Comparison of ENCODE assay signal across 12 mouse cellular contexts in genomic region chrX:77579964-77580363, GRCm38 (mm10).
DNase-seq lines count a peak whose midpoint lies in the region; ATAC-seq and TF ChIP-seq lines count a peak whose summit lies in the region.
"Had no signal": no experiment of that assay in that cellular context is flagged by ENCODE, and none has a peak within 500 bp of the region (broad histone marks: within the 10 kb centered on the region; RNA-seq: fewer than 3 reads in every experiment).

No protein-coding gene starts in this region.

- peak; percentile 57 for DNase-seq in kidney, adult 2 months
- DNase-seq in kidney, postnatal 10 days = no peak
- peak; percentile 3 to 30 for DNase-seq in CD8-positive naive resting alpha-beta T cell, adult 2 months (ENCODE audit: low read depth in 2 of 2, low spot score in 2 of 2)
- peak; percentile 54 for DNase-seq in lung, postnatal 36 days
- no peak for DNase-seq in ovary, postnatal 10 days (ENCODE audit: low spot score)
- DNase-seq in layer of hippocampus, adult 9-10 months (ENCODE audit: low spot score) = no peak
- DNase-seq in ovary, postnatal 36 days (ENCODE audit: low spot score) = no peak
- DNase-seq: adrenal gland, adult 8-10 months; spleen, adult 18-20 months had no signal

- no peaks in the 10 kb centered on the region for H3K9me3 ChIP-seq in heart, embryonic 13.5 days
- H3K9me3 ChIP-seq: limb, embryonic 15.5 days had no signal

- WGBS in kidney, adult 2 months = 42% methylated on average over 4 of the region's 4 CpGs
- WGBS in heart, embryonic 13.5 days = 30% methylated on average over 4 of the region's 4 CpGs

- H3K27ac ChIP-seq in kidney, adult 2 months (ENCODE audit: insufficient read depth, low read depth, low read length) = no peak overlapping the region
- H3K27ac ChIP-seq in heart, embryonic 13.5 days (replicated peaks) = peak overlapping the region; percentile 67
- H3K27ac ChIP-seq: limb, embryonic 15.5 days had no signal

- ATAC-seq in heart, embryonic 13.5 days (ENCODE audit: extremely low read depth, insufficient number of reproducible peaks, low FRiP score, low TSS enrichment) = no peak
- ATAC-seq: forebrain, embryonic 16.5 days had no signal

- no peak overlapping the region for H3K9ac ChIP-seq in heart, embryonic 13.5 days
- H3K9ac ChIP-seq: limb, embryonic 15.5 days had no signal

- no peak for TF ChIP-seq POLR2A in kidney, adult 2 months (IDR thresholded peaks at IDR 0.05; ENCODE audit: low read depth, low read length)

- no peak overlapping the region for H3K4me3 ChIP-seq in kidney, adult 2 months (ENCODE audit: insufficient read depth, low read depth, low read length)
- no peak overlapping the region for H3K4me3 ChIP-seq in heart, embryonic 13.5 days
- H3K4me3 ChIP-seq: limb, embryonic 15.5 days had no signal

- H3K4me1 ChIP-seq in kidney, adult 2 months (ENCODE audit: control insufficient read depth, insufficient read depth, low read length) = no peaks in the 10 kb centered on the region
- peaks cover 35% of the 10 kb centered on the region for H3K4me1 ChIP-seq in heart, embryonic 13.5 days
- H3K4me1 ChIP-seq: limb, embryonic 15.5 days had no signal

- H3K4me2 ChIP-seq in heart, embryonic 13.5 days = no peak overlapping the region; the same call in 1 of the 2 replicates
- H3K4me2 ChIP-seq: limb, embryonic 15.5 days had no signal

- TF ChIP-seq CTCF in kidney, adult 2 months (conservative IDR thresholded peaks at IDR 0.05; ENCODE audit: insufficient read depth, insufficient read length, low read depth, low read length) = no peak

- no peaks in the 10 kb centered on the region for H3K36me3 ChIP-seq in kidney, adult 2 months (ENCODE audit: control insufficient read depth, insufficient read depth, low read length)
- no peaks in the 10 kb centered on the region for H3K36me3 ChIP-seq in heart, embryonic 13.5 days
- H3K36me3 ChIP-seq: limb, embryonic 15.5 days had no signal

- H3K27me3 ChIP-seq in kidney, adult 2 months (replicated peaks; ENCODE audit: control insufficient read depth, insufficient read depth, low read length) = no peaks in the 10 kb centered on the region
- H3K27me3 ChIP-seq in heart, embryonic 13.5 days (replicated peaks) = no peaks in the 10 kb centered on the region
- H3K27me3 ChIP-seq: limb, embryonic 15.5 days had no signal

Comparison
In these comparisons a context has a peak if more than half of its experiments do, and no peak if none do; other contexts are left out.
1. DNase-seq: peak in kidney, adult 2 months (single experiment), CD8-positive naive resting alpha-beta T cell, adult 2 months (2 of 2) and lung, postnatal 36 days (single experiment); none in kidney, postnatal 10 days (single experiment), ovary, postnatal 10 days (single experiment), layer of hippocampus, adult 9-10 months (single experiment) and ovary, postnatal 36 days (single experiment).